In the genomic region with DNA sequence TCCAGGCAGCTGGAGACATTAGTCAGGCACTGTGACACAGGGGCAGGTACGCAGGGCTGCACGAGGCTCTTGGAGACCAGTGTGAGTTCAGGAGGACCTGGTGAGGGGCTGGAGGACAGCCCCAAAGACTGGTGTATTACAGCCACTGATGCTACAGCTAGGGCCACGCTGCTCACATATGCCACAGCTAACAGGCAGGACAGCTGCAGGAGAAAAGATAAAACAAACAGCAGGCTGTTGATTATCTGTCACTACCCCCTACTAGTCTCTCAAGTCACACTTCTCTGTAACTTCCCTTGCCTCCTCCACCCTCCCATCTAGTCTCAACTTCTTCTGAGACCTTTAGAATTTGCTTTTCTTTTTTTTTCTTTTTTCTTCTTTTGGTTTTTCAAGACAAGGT, we compare ENCODE assay signal across 19 mouse cellular contexts. TPM values are rescaled to one million over a fixed set of nuclear protein-coding genes. Genes with fewer than 3 reads are reported as not detected.
DNase-seq lines count a peak whose midpoint lies in the region; ATAC-seq and TF ChIP-seq lines count a peak whose summit lies in the region.
"Had no signal": no experiment of that assay in that cellular context is flagged by ENCODE, and none has a peak within 500 bp of the region (broad histone marks: within the 10 kb centered on the region; RNA-seq: fewer than 3 reads in every experiment).

No protein-coding gene starts in this region.

- H3K9ac ChIP-seq in forebrain, embryonic 11.5 days (ENCODE audit: low read length), result no peak overlapping the region
- no peak overlapping the region for H3K9ac ChIP-seq in forebrain, embryonic 14.5 days (ENCODE audit: low read length)
- peak overlapping the region; percentile 46; the same call in 1 of the 2 replicates for H3K9ac ChIP-seq in liver, postnatal 0 days (replicated peaks)
- H3K9ac ChIP-seq: hindbrain, embryonic 15.5 days; lung, embryonic 15.5 days; neural tube, embryonic 12.5 days had no signal

- H3K4me2 ChIP-seq in forebrain, embryonic 11.5 days (ENCODE audit: low read depth, low read length, severe bottlenecking), result no peak overlapping the region
- H3K4me2 ChIP-seq in forebrain, embryonic 14.5 days (ENCODE audit: low read length), result no peak overlapping the region
- peak overlapping the region; percentile 52 for H3K4me2 ChIP-seq in liver, postnatal 0 days (ENCODE audit: low read depth, low read length)
- H3K4me2 ChIP-seq: hindbrain, embryonic 15.5 days; lung, embryonic 15.5 days; neural tube, embryonic 12.5 days had no signal

- no peaks in the 10 kb centered on the region for H3K27me3 ChIP-seq in forebrain, embryonic 11.5 days (ENCODE audit: control insufficient read depth, insufficient read depth, low read length)
- no peaks in the 10 kb centered on the region for H3K27me3 ChIP-seq in forebrain, embryonic 14.5 days (replicated peaks; ENCODE audit: control insufficient read depth, insufficient read depth, low read length)
- no peaks in the 10 kb centered on the region for H3K27me3 ChIP-seq in spleen, adult 2 months (ENCODE audit: control insufficient read depth, insufficient read depth, low read length)
- no peaks in the 10 kb centered on the region for H3K27me3 ChIP-seq in erythroblast, embryonic 14.5 days (ENCODE audit: control insufficient read depth)
- H3K27me3 ChIP-seq in liver, postnatal 0 days (ENCODE audit: insufficient read depth, low read length), result no peaks in the 10 kb centered on the region
- H3K27me3 ChIP-seq in midbrain, embryonic 10.5 days (ENCODE audit: low read depth, poor library complexity, severe bottlenecking), result peaks cover 5% of the 10 kb centered on the region; the same call in 1 of the 2 replicates
- H3K27me3 ChIP-seq: hindbrain, embryonic 15.5 days; lung, embryonic 15.5 days; neural tube, embryonic 12.5 days had no signal

- H3K36me3 ChIP-seq in forebrain, embryonic 11.5 days (ENCODE audit: control insufficient read depth, insufficient read depth, low read length), result no peaks in the 10 kb centered on the region; the same call in 1 of the 2 replicates
- H3K36me3 ChIP-seq in forebrain, embryonic 14.5 days (ENCODE audit: control insufficient read depth, insufficient read depth, low read length), result peaks cover 46% of the 10 kb centered on the region
- H3K36me3 ChIP-seq in spleen, adult 2 months (ENCODE audit: control insufficient read depth, insufficient read depth, low read length), result peaks cover 33% of the 10 kb centered on the region
- peaks cover 78% of the 10 kb centered on the region for H3K36me3 ChIP-seq in erythroblast, embryonic 14.5 days (ENCODE audit: control insufficient read depth)
- H3K36me3 ChIP-seq in liver, postnatal 0 days (replicated peaks; ENCODE audit: insufficient read depth, low read length), result peaks cover 51% of the 10 kb centered on the region
- H3K36me3 ChIP-seq in midbrain, embryonic 10.5 days, result peaks cover 49% of the 10 kb centered on the region

- H3K9me3 ChIP-seq in forebrain, embryonic 11.5 days (ENCODE audit: control insufficient read depth, low read length), result no peaks in the 10 kb centered on the region
- no peaks in the 10 kb centered on the region for H3K9me3 ChIP-seq in forebrain, embryonic 14.5 days (replicated peaks; ENCODE audit: control insufficient read depth, low read length)
- no peaks in the 10 kb centered on the region for H3K9me3 ChIP-seq in erythroblast, embryonic 14.5 days (ENCODE audit: control insufficient read depth, low read length)
- no peaks in the 10 kb centered on the region for H3K9me3 ChIP-seq in liver, postnatal 0 days (ENCODE audit: low read length)
- no peaks in the 10 kb centered on the region for H3K9me3 ChIP-seq in midbrain, embryonic 10.5 days (replicated peaks)
- H3K9me3 ChIP-seq: hindbrain, embryonic 15.5 days; limb, embryonic 10.5 days; lung, embryonic 15.5 days; megakaryocyte, embryonic 14.5 days; neural tube, embryonic 12.5 days had no signal

- peak; percentile 91 for TF ChIP-seq EP300 in liver, postnatal 0 days (IDR thresholded peaks at IDR 0.05; ENCODE audit: low read depth)

- H3K27ac ChIP-seq in forebrain, embryonic 11.5 days (ENCODE audit: low read depth, low read length), result no peak overlapping the region
- no peak overlapping the region for H3K27ac ChIP-seq in forebrain, embryonic 14.5 days (ENCODE audit: low read depth, low read length)
- peak overlapping the region; percentile 18; the same call in 1 of the 2 replicates for H3K27ac ChIP-seq in spleen, adult 2 months (ENCODE audit: insufficient read depth, low read length)
- peak overlapping the region; percentile 78 for H3K27ac ChIP-seq in liver, postnatal 0 days (ENCODE audit: low read depth)
- no peak overlapping the region for H3K27ac ChIP-seq in midbrain, embryonic 10.5 days (replicated peaks)
- H3K27ac ChIP-seq: hindbrain, embryonic 15.5 days; limb, embryonic 10.5 days; lung, embryonic 15.5 days; neural tube, embryonic 12.5 days had no signal

- 78% methylated on average over 3 of the region's 3 CpGs for WGBS in forebrain, embryonic 11.5 days
- WGBS in forebrain, embryonic 14.5 days, result 92% methylated on average over 3 of the region's 3 CpGs
- 86% methylated on average over 3 of the region's 3 CpGs for WGBS in spleen, adult 2 months
- WGBS in liver, postnatal 0 days (ENCODE audit: insufficient replicate concordance), result 40% methylated on average over 3 of the region's 3 CpGs
- WGBS in midbrain, embryonic 10.5 days, result 59% methylated on average over 3 of the region's 3 CpGs

- TF ChIP-seq CTCF in spleen, adult 2 months (IDR thresholded peaks at IDR 0.05; ENCODE audit: extremely low read depth, insufficient read depth, insufficient read length, insufficient replicate concordance), result no peak
- no peak for TF ChIP-seq CTCF in liver, postnatal 0 days (IDR thresholded peaks at IDR 0.05; ENCODE audit: low read depth)

- H3K4me1 ChIP-seq in forebrain, embryonic 11.5 days (replicated peaks; ENCODE audit: control insufficient read depth, insufficient read depth, low read length), result 0 out of 2 replicates have a peak, but pooled peaks cover 4% of the 10 kb centered on the region
- H3K4me1 ChIP-seq in forebrain, embryonic 14.5 days (ENCODE audit: control insufficient read depth, insufficient read depth, low read length), result peaks cover 6% of the 10 kb centered on the region
- peaks cover 4% of the 10 kb centered on the region; the same call in 1 of the 2 replicates for H3K4me1 ChIP-seq in spleen, adult 2 months (ENCODE audit: control insufficient read depth, insufficient read depth, insufficient read length)
- peaks cover 98% of the 10 kb centered on the region for H3K4me1 ChIP-seq in erythroblast, embryonic 14.5 days (ENCODE audit: control insufficient read depth)
- H3K4me1 ChIP-seq in liver, postnatal 0 days (ENCODE audit: insufficient read depth), result peaks cover 56% of the 10 kb centered on the region
- H3K4me1 ChIP-seq in midbrain, embryonic 10.5 days, result peaks cover 21% of the 10 kb centered on the region

- no peak for TF ChIP-seq POLR2A in spleen, adult 2 months (IDR thresholded peaks at IDR 0.05; ENCODE audit: low read depth, low read length)

- H3K4me3 ChIP-seq in forebrain, embryonic 11.5 days (ENCODE audit: low read depth, low read length), result no peak overlapping the region
- no peak overlapping the region for H3K4me3 ChIP-seq in forebrain, embryonic 14.5 days (ENCODE audit: low read depth, low read length)
- no peak overlapping the region for H3K4me3 ChIP-seq in spleen, adult 2 months (ENCODE audit: extremely low read depth, insufficient read depth, insufficient read length)
- peak overlapping the region; percentile 59 for H3K4me3 ChIP-seq in erythroblast, embryonic 14.5 days (replicated peaks)
- no peak overlapping the region for H3K4me3 ChIP-seq in liver, postnatal 0 days (ENCODE audit: low read depth, low read length)
- no peak overlapping the region for H3K4me3 ChIP-seq in midbrain, embryonic 10.5 days
- H3K4me3 ChIP-seq: hindbrain, embryonic 15.5 days; limb, embryonic 10.5 days; lung, embryonic 15.5 days; megakaryocyte, embryonic 14.5 days; neural tube, embryonic 12.5 days had no signal

- no peak for ATAC-seq in forebrain, embryonic 11.5 days (replicated peaks; ENCODE audit: low FRiP score)
- ATAC-seq in forebrain, embryonic 14.5 days, result no peak
- ATAC-seq in liver, postnatal 0 days, result peak; percentile 82

- DNase-seq in forebrain, embryonic 11.5 days (ENCODE audit: low spot score), result peak; percentile 43
- DNase-seq in forebrain, embryonic 14.5 days (ENCODE audit: low spot score), result no peak
- DNase-seq in spleen, adult 2 months (ENCODE audit: low read depth in 1 of 2, low spot score in 2 of 2), result no peak
- no peak for DNase-seq in spleen, postnatal 14 days (ENCODE audit: low spot score in 2 of 2)
- peak; percentile 35 for DNase-seq in liver, postnatal 0 days
- DNase-seq in testis, postnatal 14 days (ENCODE audit: low spot score), result no peak
- no peak for DNase-seq in midbrain, embryonic 10.5 days (ENCODE audit: low spot score)
- DNase-seq: cerebellum, adult 18-20 months; embryo, embryonic 11 days; gastrocnemius, postnatal 14 days; kidney, adult 8-10 months; layer of hippocampus, postnatal 36 days; right cerebral cortex, postnatal 25 days had no signal

RNA-seq across cellular contexts. Expression of a gene that starts 3.0 kb away (rescaled TPM):
- 0.15 TPM in 1 of 2 replicates, not detected in the other for polyA plus RNA-seq in forebrain, embryonic 11.5 days (2014; fragmentation: Nextera tagmentation; extraction: Ambion mirVana)
- polyA plus RNA-seq in forebrain, embryonic 14.5 days (2014; fragmentation: Nextera tagmentation; extraction: Ambion mirVana), result not detected in 2 replicates
- polyA plus RNA-seq in spleen, adult 2 months (2012; rRNA removed), result 0.30 and 0.50 TPM in 2 replicates
- 0.05 TPM in 1 of 2 replicates, not detected in the other for polyA plus RNA-seq in erythroblast, embryonic 14.5 days (2012)
- 2.3 and 2.8 TPM in 2 replicates for polyA plus RNA-seq in liver, postnatal 0 days (2015; fragmentation: Nextera tagmentation; extraction: Ambion mirVana)
- 0.11 TPM in 1 of 2 replicates, not detected in the other for polyA plus RNA-seq in midbrain, embryonic 10.5 days (2016; fragmentation: Nextera tagmentation; extraction: Ambion mirVana)
- polyA plus RNA-seq: hindbrain, embryonic 15.5 days; limb, embryonic 10.5 days; neural tube, embryonic 12.5 days had no signal

RNA-seq across cellular contexts. Expression of a gene that starts 5.8 kb away (rescaled TPM):
- polyA plus RNA-seq in forebrain, embryonic 11.5 days (2014; fragmentation: Nextera tagmentation; extraction: Ambion mirVana), result 48.4 and 49.1 TPM in 2 replicates
- 40.4 and 53.6 TPM in 2 replicates for polyA plus RNA-seq in forebrain, embryonic 14.5 days (2014; fragmentation: Nextera tagmentation; extraction: Ambion mirVana)
- polyA plus RNA-seq in spleen, adult 2 months (2012; rRNA removed), result 59.3 and 71.7 TPM in 2 replicates
- 8.4 and 9.6 TPM in 2 replicates for polyA plus RNA-seq in erythroblast, embryonic 14.5 days (2012)
- polyA plus RNA-seq in liver, postnatal 0 days (2015; fragmentation: Nextera tagmentation; extraction: Ambion mirVana), result 43.8 and 47.4 TPM in 2 replicates
- polyA plus RNA-seq in midbrain, embryonic 10.5 days (2016; fragmentation: Nextera tagmentation; extraction: Ambion mirVana), result 51.7 and 60.4 TPM in 2 replicates

RNA-seq across cellular contexts. Expression of a gene that starts 5.8 kb away (rescaled TPM):
- polyA plus RNA-seq in forebrain, embryonic 11.5 days (2014; fragmentation: Nextera tagmentation; extraction: Ambion mirVana), result 58.9 and 65.6 TPM in 2 replicates
- 85.6 and 95.6 TPM in 2 replicates for polyA plus RNA-seq in forebrain, embryonic 14.5 days (2014; fragmentation: Nextera tagmentation; extraction: Ambion mirVana)
- polyA plus RNA-seq in spleen, adult 2 months (2012; rRNA removed), result 88.2 and 101 TPM in 2 replicates
- 10.9 and 14.3 TPM in 2 replicates for polyA plus RNA-seq in erythroblast, embryonic 14.5 days (2012)
- 51.2 and 54.9 TPM in 2 replicates for polyA plus RNA-seq in liver, postnatal 0 days (2015; fragmentation: Nextera tagmentation; extraction: Ambion mirVana)
- polyA plus RNA-seq in midbrain, embryonic 10.5 days (2016; fragmentation: Nextera tagmentation; extraction: Ambion mirVana), result 44.1 and 55.4 TPM in 2 replicates

RNA-seq across cellular contexts. Expression of a gene that starts 11.7 kb away (rescaled TPM):
- 9.1 and 12.7 TPM in 2 replicates for polyA plus RNA-seq in forebrain, embryonic 11.5 days (2014; fragmentation: Nextera tagmentation; extraction: Ambion mirVana)
- polyA plus RNA-seq in forebrain, embryonic 14.5 days (2014; fragmentation: Nextera tagmentation; extraction: Ambion mirVana), result 7.9 and 8.8 TPM in 2 replicates
- polyA plus RNA-seq in spleen, adult 2 months (2012; rRNA removed), result 1.3 TPM in 2 replicates
- polyA plus RNA-seq in erythroblast, embryonic 14.5 days (2012), result 0.05 and 0.08 TPM in 2 replicates
- 3.0 and 3.5 TPM in 2 replicates for polyA plus RNA-seq in liver, postnatal 0 days (2015; fragmentation: Nextera tagmentation; extraction: Ambion mirVana)
- 15.2 and 16.0 TPM in 2 replicates for polyA plus RNA-seq in midbrain, embryonic 10.5 days (2016; fragmentation: Nextera tagmentation; extraction: Ambion mirVana)

RNA-seq across cellular contexts. Expression of a gene that starts 31.7 kb away (rescaled TPM):
- 27.9 and 31.7 TPM in 2 replicates for polyA plus RNA-seq in forebrain, embryonic 11.5 days (2014; fragmentation: Nextera tagmentation; extraction: Ambion mirVana)
- 41.2 and 46.8 TPM in 2 replicates for polyA plus RNA-seq in forebrain, embryonic 14.5 days (2014; fragmentation: Nextera tagmentation; extraction: Ambion mirVana)
- polyA plus RNA-seq in spleen, adult 2 months (2012; rRNA removed), result 47.7 and 53.2 TPM in 2 replicates
- polyA plus RNA-seq in erythroblast, embryonic 14.5 days (2012), result 6.7 and 7.3 TPM in 2 replicates
- polyA plus RNA-seq in liver, postnatal 0 days (2015; fragmentation: Nextera tagmentation; extraction: Ambion mirVana), result 32.7 and 34.7 TPM in 2 replicates
- polyA plus RNA-seq in midbrain, embryonic 10.5 days (2016; fragmentation: Nextera tagmentation; extraction: Ambion mirVana), result 30.6 and 34.1 TPM in 2 replicates

Comparison
In these comparisons a context has a peak if more than half of its experiments do, and no peak if none do; other contexts are left out.
1. DNase-seq: peak in forebrain, embryonic 11.5 days (single experiment) and liver, postnatal 0 days (single experiment); none in forebrain, embryonic 14.5 days (single experiment), spleen, adult 2 months (0 of 2), spleen, postnatal 14 days (0 of 2), testis, postnatal 14 days (single experiment) and midbrain, embryonic 10.5 days (single experiment).
2. H3K27ac ChIP-seq: peak in spleen, adult 2 months (single experiment) and liver, postnatal 0 days (single experiment); none in forebrain, embryonic 11.5 days (single experiment), forebrain, embryonic 14.5 days (single experiment) and midbrain, embryonic 10.5 days (single experiment).